Mouse (Mus musculus) kidney, postnatal 36 days (tissue): ENCODE measurements around the gene Arhgap1.

Source experiments
- DNase-seq, 2 experiments: peaks; one replicate each; pipeline ENCODE4 v3.0.0; 2021 to 2022; ENCODE audit warnings: mixed read lengths in 2 of 2

Gene Arhgap1

GRCm38 (mm10) chr2:91701366-91701765 is 51.7 kb downstream of the Arhgap1 start:
- no peak for DNase-seq

GRCm38 (mm10) chr2:91705736-91706135 is 56.1 kb downstream of the Arhgap1 start:
- no peak for DNase-seq

- DNase-seq, result no peak
Measured at GRCm38 (mm10) chr2:91706456-91706855, 56.8 kb downstream of the Arhgap1 start.

GRCm38 (mm10) chr2:91708361-91708760 is 58.7 kb downstream of the Arhgap1 start:
- DNase-seq, result no peak

DNA sequence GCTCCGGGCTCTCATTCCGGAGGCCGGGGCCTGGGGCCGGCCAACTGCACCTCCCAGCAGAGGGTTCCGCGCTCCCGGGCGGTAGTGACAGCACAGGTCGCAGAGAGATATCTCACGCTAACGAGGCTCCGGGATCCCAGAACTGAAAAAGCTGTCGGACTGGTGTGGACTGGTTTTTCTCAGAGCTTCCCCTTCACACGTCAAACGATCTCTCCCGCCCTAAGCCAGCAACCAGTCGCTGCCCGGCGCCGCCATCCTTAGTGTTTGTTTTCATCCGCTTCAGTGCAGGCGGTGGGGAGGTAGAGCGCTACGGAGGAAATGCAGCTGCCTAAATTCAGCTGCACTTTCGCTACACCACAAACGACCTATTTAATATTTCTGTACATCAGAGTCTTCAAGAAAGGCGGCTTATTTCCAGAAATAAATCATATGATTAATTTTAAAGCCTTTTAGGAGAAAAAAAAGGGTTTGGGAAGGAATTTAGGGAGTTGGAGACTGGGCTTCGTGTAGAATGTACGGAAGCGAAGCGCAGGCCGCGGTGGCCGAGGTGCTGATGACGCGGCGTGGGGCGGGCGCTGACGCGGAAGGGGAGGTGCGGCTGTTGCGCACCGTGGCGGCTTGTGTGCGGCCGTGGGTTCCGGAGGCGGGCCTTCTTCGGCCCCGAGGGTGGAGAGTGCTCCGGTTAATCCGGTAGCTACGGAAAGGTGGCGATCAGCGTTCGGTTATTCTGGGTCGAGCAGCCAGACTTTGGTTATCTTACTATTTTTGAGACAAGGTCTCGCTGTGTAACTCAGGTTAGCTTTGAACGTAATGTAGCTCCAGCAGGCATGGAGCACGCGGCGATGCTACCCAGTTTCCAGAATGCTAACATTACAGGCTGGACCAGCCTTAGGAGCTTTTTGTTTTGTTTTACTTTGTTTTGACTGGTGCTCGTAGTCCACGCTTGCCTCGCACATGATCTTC is 60.9 kb downstream of the Arhgap1 start, which contains the start of the genes Atg13 and Harbi1:
Gene Atg13, minus strand, starts transcription at position 305 of the 963 bp plus-strand sequence.
Gene Harbi1, plus strand, starts transcription at position 581 of the 963 bp plus-strand sequence.
- DNase-seq, result peak; percentile 94 to 97

DNA sequence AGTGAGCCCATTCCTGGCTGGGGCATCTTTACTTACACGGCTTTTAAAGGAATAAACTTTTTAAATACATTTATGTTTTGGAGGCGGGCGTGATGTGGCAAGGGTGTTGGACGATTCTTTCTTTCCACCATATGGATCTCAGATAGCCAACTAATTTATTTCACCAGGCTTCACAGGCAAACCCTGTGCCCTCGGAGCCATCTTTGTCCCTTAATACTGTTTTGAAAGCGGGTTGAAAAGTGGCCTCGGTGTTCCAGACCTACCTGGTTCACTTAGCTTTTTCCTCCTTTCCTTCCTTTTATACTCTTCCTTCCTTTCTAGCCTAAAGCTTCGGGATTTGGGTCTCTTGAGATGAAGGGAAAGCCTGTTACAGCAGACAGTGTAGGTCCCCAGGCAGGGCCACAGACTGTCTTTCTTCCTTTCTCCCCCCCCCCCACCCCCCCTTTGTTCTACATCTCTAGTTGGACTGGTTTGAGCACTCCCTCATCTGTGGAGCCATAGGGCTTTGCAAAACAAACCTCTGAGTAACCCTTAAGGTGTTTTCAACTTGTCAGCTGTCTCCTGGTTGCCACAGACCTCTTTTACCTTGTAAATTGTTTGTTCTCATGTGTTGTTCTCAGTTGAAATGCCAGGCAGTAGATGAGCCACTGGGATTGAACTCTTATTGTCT is 61.7 kb downstream of the Arhgap1 start:
- no peak for DNase-seq

DNA sequence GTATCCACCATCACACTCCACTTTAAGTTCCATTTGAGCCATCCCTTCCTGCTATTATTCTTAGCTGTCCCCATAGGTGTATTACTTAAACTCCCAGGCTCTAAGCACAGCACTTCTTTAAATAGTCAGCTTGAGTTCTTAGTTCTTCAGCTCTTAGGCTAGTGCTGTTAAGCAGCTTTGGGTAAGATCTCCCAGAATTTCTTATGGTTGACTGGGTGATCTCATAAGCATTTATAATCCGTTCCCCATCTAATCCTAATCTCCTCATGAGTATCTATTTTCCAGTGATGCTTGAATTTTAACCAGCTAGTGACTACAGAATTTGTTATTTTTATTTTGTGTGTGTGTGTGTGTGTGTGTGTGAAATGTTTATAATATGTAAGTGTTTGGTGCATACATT is 65.3 kb downstream of the Arhgap1 start:
- DNase-seq, result no peak

GRCm38 (mm10) chr2:91718276-91718675 is 68.6 kb downstream of the Arhgap1 start:
- peak; percentile 65 to 75 for DNase-seq
